Mouse (Mus musculus) myocyte (in vitro differentiated cells): ENCODE data around the gene Zdhhc4.

Experiments
- CEBPB ChIP-seq: IDR thresholded peaks from 2 replicates; pipeline ENCODE4 v1.6.1; 2011; ENCODE audit warnings: mild to moderate bottlenecking, moderate library complexity; ENCODE audit not compliant: poor library complexity, insufficient read depth, severe bottlenecking
- E2F4 ChIP-seq: IDR thresholded peaks from one replicate; pipeline ENCODE4 v1.6.1; 2011; ENCODE audit warnings: mild to moderate bottlenecking, control low read depth, moderate library complexity; ENCODE audit not compliant: insufficient read depth
- MAX ChIP-seq: IDR thresholded peaks from one replicate; pipeline ENCODE4 v1.6.1; 2011; ENCODE audit warnings: low read depth, mild to moderate bottlenecking, control low read depth
- MYOG ChIP-seq, 3 experiments: IDR thresholded peaks; one replicate each; pipeline ENCODE4 v1.6.1; 2011; ENCODE audit warnings: control low read depth in 2 of 3, low read depth in 2 of 3, mild to moderate bottlenecking in 2 of 3; ENCODE audit not compliant: insufficient read length in 2 of 3, control insufficient read depth in 1 of 3, insufficient read depth in 1 of 3
- POLR2A ChIP-seq: IDR thresholded peaks from one replicate; pipeline ENCODE4 v1.6.1; 2011; ENCODE audit warnings: low read depth, mild to moderate bottlenecking, control low read depth, moderate library complexity; ENCODE audit not compliant: insufficient read length
- POLR2AphosphoS2 ChIP-seq: IDR thresholded peaks from one replicate; pipeline ENCODE4 v1.6.1; 2011; ENCODE audit warnings: low read depth, control low read depth; ENCODE audit not compliant: insufficient read length
- SRF ChIP-seq: IDR thresholded peaks from one replicate; pipeline ENCODE4 v1.6.1; 2011; ENCODE audit warnings: low read depth; ENCODE audit not compliant: control insufficient read depth, insufficient read length
- TCF12 ChIP-seq: IDR thresholded peaks from one replicate; pipeline ENCODE4 v1.6.1; 2011; ENCODE audit warnings: mild to moderate bottlenecking, control low read depth; ENCODE audit not compliant: poor library complexity, insufficient read depth, severe bottlenecking
- TCF3 ChIP-seq: IDR thresholded peaks from one replicate; pipeline ENCODE4 v1.6.1; 2011; ENCODE audit warnings: low read depth, control low read depth; ENCODE audit not compliant: insufficient read length
- USF1 ChIP-seq: IDR thresholded peaks from one replicate; pipeline ENCODE4 v1.6.1; 2011; ENCODE audit warnings: low read depth, mild to moderate bottlenecking, control low read depth, moderate library complexity

GRCm38 (mm10) chr5:143316605-143317287 is 12.3 kb downstream of the Zdhhc4 start:
- TF ChIP-seq MYOG (IDR thresholded peaks at IDR 0.05; ENCODE audit: control insufficient read depth in 1 of 3, insufficient read depth in 1 of 3, insufficient read length in 2 of 3, low read depth in 2 of 3), result no peak
- no peak for TF ChIP-seq POLR2A
- TF ChIP-seq TCF12, result no peak
- TF ChIP-seq E2F4, result no peak
- TF ChIP-seq CEBPB, result no peak
- no peak for TF ChIP-seq POLR2AphosphoS2
- TF ChIP-seq MAX, result no peak
- TF ChIP-seq SRF, result no peak
- no peak for TF ChIP-seq USF1
- no peak for TF ChIP-seq TCF3
